Mouse (Mus musculus) neural tube, embryonic 14.5 days (tissue): Measurements from ENCODE around the gene Ahnak2. TPM values are rescaled to one million over a fixed set of nuclear protein-coding genes. Genes with fewer than 3 reads are reported as not detected.

Experiments used
- ATAC-seq: fragments of 200-750 bp; cut with Nextera tagmentation; 2 replicates; pipeline ENCODE4 v1.8.0; 2017; ENCODE audit warnings: low read depth, mild to moderate bottlenecking, moderate TSS enrichment, moderate library complexity
- H3K27ac ChIP-seq: fragments of 300-500 bp; sonication (generic); 2 replicates; pipeline ENCODE4 v1.5.1; 2014; ENCODE audit warnings: low read depth, mild to moderate bottlenecking, control low read depth, low read length, moderate library complexity, mixed read lengths
- H3K27me3 ChIP-seq: fragments of 300-500 bp; sonication (generic); 2 replicates; pipeline ENCODE4 v1.6.1; 2014; ENCODE audit warnings: low read length; ENCODE audit not compliant: control insufficient read depth, insufficient read depth
- H3K36me3 ChIP-seq: fragments of 300-500 bp; sonication (generic); 2 replicates; pipeline ENCODE4 v1.6.1; 2014; ENCODE audit warnings: low read length, mixed read lengths; ENCODE audit not compliant: control insufficient read depth, insufficient read depth
- H3K4me1 ChIP-seq: fragments of 300-500 bp; sonication (generic); 2 replicates; pipeline ENCODE4 v1.6.1; 2014; ENCODE audit warnings: low read length; ENCODE audit not compliant: control insufficient read depth, insufficient read depth
- H3K4me2 ChIP-seq: fragments of 300-500 bp; sonication (generic); 2 replicates; pipeline ENCODE4 v1.6.1; 2014; ENCODE audit warnings: mild to moderate bottlenecking, low read depth, low read length, control low read depth
- H3K4me3 ChIP-seq: fragments of 300-500 bp; sonication (generic); 2 replicates; pipeline ENCODE4 v1.5.1; 2014; ENCODE audit warnings: low read depth, low read length, control low read depth, mixed read lengths
- H3K9ac ChIP-seq: fragments of 300-500 bp; sonication (generic); replicated peaks from 2 replicates; pipeline ENCODE4 v1.6.1; 2014; ENCODE audit warnings: low read depth, mild to moderate bottlenecking, control low read depth, low read length, mixed read lengths
- H3K9me3 ChIP-seq: fragments of 300-500 bp; sonication (generic); 2 replicates; pipeline ENCODE4 v1.6.1; 2016; ENCODE audit warnings: low read length; ENCODE audit not compliant: control insufficient read depth
- WGBS: fragments of 180-500 bp; shearing (Covaris S2); extraction: QIAGEN DNeasy Blood & Tissue Kit; methylation state at CpG from one replicate; pipeline ENCODE4 v1.1.7; 2014; 5-methylcytosine and 5-hydroxymethylcytosine counted together
- polyA plus RNA-seq: library from polyadenylated mRNA; unstranded; fragments of >200 nt; fragmentation: Nextera tagmentation; extraction: Ambion mirVana; gene quantifications from 2 replicates; pipeline ENCODE4 v1.2.1, GENCODE M21; 2014

Ahnak2 gene
- polyA plus RNA-seq, 1 experiment from 2014 or later: 3.1 TPM

- no peaks in the 10 kb centered on the region for H3K9me3 ChIP-seq
- 0 out of 2 replicates have a peak overlapping the region, but pooled peaks have one; percentile 2 for H3K4me2 ChIP-seq
- peaks cover 15% of the 10 kb centered on the region for H3K36me3 ChIP-seq
- peak overlapping the region; percentile 35; the same call in 1 of the 2 replicates for H3K9ac ChIP-seq
- ATAC-seq: peak; percentile 39; the same call in 1 of the 2 replicates
- H3K27me3 ChIP-seq: no peaks in the 10 kb centered on the region
- H3K4me3 ChIP-seq: no peak overlapping the region
- H3K27ac ChIP-seq: peak overlapping the region; percentile 87
- WGBS: 18% methylated on average over 10 of the region's 10 CpGs
- peaks cover 15% of the 10 kb centered on the region for H3K4me1 ChIP-seq
Observed at GRCm38 (mm10) chr12:112746808-112747605, 55.5 kb downstream of the Ahnak2 start.

DNA sequence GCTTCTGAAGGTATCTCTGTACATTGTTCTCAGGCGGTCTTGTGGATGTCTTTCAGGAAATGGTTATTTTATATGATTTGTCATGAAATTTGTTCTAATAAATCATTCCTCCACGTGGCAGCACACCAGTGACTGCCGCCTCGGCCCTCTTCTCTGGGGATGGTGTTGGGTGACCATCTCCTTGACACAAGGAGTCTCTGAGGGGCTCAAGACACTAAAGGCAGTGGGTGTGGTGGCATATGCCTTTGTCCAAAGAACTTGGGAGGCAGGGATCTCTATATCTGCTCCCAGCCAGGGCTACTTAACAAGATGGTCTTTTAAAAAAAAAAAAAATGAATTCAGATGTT lies 56.0 kb downstream of the Ahnak2 start:
- Histone ChIP-seq H3K9me3 (no peaks in the 10 kb centered on the region), H3K4me3 (no peak overlapping the region), H3K4me1 (peaks cover 15% of the 10 kb centered on the region), H3K9ac (no peak overlapping the region), H3K27me3 (no peaks in the 10 kb centered on the region), H3K4me2 (no peak overlapping the region), H3K27ac (no peak overlapping the region), H3K36me3 (peaks cover 15% of the 10 kb centered on the region)
- no peak for ATAC-seq
- 65% methylated on average over 4 of the region's 4 CpGs for WGBS

DNA sequence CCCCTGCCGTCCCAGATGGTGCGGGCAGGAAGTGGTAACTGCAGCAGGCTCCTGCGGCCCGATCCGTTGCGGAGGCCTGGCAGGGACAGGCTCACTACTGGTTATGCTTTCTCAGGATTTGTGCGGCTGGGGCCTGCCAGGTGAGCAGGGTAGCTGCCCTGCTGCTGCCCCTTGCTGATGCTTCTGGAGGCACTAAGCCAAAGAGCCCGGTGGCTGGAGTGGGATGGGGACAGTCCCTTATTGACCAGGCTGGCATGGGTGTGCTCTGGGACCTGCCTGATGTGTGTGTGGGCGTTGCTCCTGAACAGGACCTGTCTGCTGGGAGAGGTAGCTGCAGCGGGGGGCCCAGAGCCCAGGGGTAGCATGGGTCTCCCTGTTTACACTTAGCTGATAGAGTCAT lies 56.7 kb downstream of the Ahnak2 start:
- Histone ChIP-seq H3K9ac (no peak overlapping the region; the same call in 1 of the 2 replicates), H3K4me2 (no peak overlapping the region), H3K4me1 (peaks cover 13% of the 10 kb centered on the region), H3K4me3 (no peak overlapping the region), H3K27me3 (no peaks in the 10 kb centered on the region), H3K27ac (no peak overlapping the region), H3K9me3 (no peaks in the 10 kb centered on the region), H3K36me3 (peaks cover 18% of the 10 kb centered on the region)
- 92% methylated on average over 10 of the region's 10 CpGs for WGBS
- ATAC-seq: no peak

GRCm38 (mm10) chr12:112744891-112745580 lies 57.4 kb downstream of the Ahnak2 start:
- Histone ChIP-seq H3K9ac (peak overlapping the region; percentile 25; the same call in 1 of the 2 replicates), H3K27me3 (no peaks in the 10 kb centered on the region), H3K4me1 (peaks cover 9% of the 10 kb centered on the region), H3K27ac (no peak overlapping the region), H3K4me2 (no peak overlapping the region), H3K4me3 (no peak overlapping the region), H3K36me3 (peaks cover 23% of the 10 kb centered on the region), H3K9me3 (no peaks in the 10 kb centered on the region)
- no peak for ATAC-seq
- WGBS: 80% methylated on average over 10 of the region's 10 CpGs

GRCm38 (mm10) chr12:112744211-112744610 lies 58.2 kb downstream of the Ahnak2 start:
- 86% methylated on average over 10 of the region's 11 CpGs for WGBS
- Histone ChIP-seq H3K36me3 (peaks cover 28% of the 10 kb centered on the region), H3K27ac (no peak overlapping the region), H3K27me3 (no peaks in the 10 kb centered on the region), H3K4me3 (no peak overlapping the region), H3K9ac (peak overlapping the region; percentile 16; the same call in 1 of the 2 replicates), H3K4me2 (no peak overlapping the region), H3K9me3 (no peaks in the 10 kb centered on the region), H3K4me1 (peaks cover 8% of the 10 kb centered on the region)
- no peak for ATAC-seq

DNA sequence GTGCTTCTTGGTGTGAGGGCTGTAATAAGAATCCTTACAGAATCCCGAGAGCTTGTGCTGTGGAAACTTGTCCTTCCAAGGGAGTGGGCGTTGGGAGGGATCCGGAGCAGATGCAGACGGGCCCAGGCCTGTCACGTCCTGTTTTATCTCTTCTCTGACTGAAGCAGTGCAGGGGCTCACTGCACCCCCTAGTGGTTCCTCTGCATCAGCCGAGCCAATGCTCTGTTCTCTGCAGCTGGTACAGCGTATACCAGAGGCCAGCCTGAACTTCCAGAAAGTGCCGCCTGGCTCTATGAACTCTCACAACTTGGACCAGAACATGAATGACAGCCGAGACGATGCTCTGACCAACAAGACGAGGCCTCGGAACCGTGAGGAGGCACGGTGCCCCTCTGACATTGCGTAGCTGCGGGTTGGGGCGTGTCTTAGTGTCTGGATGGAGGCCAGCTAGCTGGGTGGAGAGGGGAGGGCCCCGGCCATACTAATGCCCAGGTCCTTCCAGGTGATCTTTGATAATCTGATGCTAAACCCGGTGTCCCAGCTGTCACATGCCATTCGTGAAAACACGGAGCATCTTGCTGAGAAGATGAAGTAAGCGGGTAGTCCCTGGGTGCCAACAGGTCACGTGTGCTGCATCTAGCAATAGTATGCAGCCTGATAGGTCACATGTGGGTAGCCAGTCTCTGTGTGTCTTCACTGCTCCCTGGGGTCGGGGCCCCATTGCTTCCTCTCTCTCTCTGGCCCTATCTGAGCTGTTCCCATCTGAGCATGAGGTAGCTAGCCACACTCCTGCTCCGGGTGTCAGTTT lies 59.1 kb downstream of the Ahnak2 start:
- 58% methylated on average over 25 of the region's 25 CpGs for WGBS
- Histone ChIP-seq H3K36me3 (peaks cover 36% of the 10 kb centered on the region), H3K4me3 (no peak overlapping the region), H3K27ac (no peak overlapping the region), H3K9ac (no peak overlapping the region), H3K4me2 (no peak overlapping the region), H3K27me3 (no peaks in the 10 kb centered on the region), H3K4me1 (peaks cover 8% of the 10 kb centered on the region), H3K9me3 (no peaks in the 10 kb centered on the region)
- peak; percentile 76 for ATAC-seq

GRCm38 (mm10) chr12:112742768-112743167 lies 59.7 kb downstream of the Ahnak2 start:
- Histone ChIP-seq H3K27ac (no peak overlapping the region), H3K4me1 (peaks cover 8% of the 10 kb centered on the region), H3K36me3 (peaks cover 42% of the 10 kb centered on the region), H3K4me3 (no peak overlapping the region), H3K9ac (no peak overlapping the region), H3K4me2 (no peak overlapping the region), H3K9me3 (no peaks in the 10 kb centered on the region), H3K27me3 (no peaks in the 10 kb centered on the region)
- no peak for ATAC-seq
- WGBS: 71% methylated on average over 6 of the region's 6 CpGs

DNA sequence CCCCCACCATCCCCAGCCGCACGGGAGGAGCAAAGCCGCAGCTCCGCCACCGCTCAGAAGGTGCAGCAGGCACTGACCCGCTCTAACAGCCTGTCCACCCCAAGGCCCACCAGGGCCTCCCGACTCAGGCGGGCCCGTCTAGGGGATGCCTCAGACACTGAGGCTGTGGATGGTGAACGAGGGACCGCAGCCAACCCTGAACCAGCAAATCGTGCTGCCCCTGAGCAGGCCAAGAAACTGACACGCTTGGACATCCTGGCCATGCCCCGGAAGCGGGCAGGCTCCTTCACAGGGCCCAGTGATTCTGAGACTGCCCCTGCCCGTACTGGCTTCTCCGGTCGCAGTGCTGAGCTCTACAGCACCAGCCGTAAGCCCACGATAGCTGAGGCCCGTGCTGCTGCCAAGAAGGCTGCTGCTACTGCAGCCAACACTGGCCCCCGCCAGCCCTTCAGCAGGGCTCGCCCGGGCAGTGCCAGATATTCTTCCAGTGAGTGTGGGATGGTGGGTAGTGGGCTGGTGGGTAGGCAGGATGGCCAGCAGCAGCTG lies 63.4 kb downstream of the Ahnak2 start:
- Histone ChIP-seq H3K4me2 (no peak overlapping the region), H3K9ac (no peak overlapping the region), H3K4me3 (no peak overlapping the region), H3K9me3 (no peaks in the 10 kb centered on the region), H3K4me1 (no peaks in the 10 kb centered on the region), H3K36me3 (peaks cover 57% of the 10 kb centered on the region), H3K27ac (no peak overlapping the region), H3K27me3 (no peaks in the 10 kb centered on the region)
- ATAC-seq: no peak
- WGBS: 95% methylated on average over 24 of the region's 24 CpGs
